Mouse (Mus musculus) urinary bladder, postnatal 4 days (tissue): ENCODE data around the gene Fam229a.
"Not testable (repeated sequence)": the region's sequence is repeated elsewhere in the genome, so short reads cannot be mapped to it uniquely, and the experiment has no call there.

Experiments
- DNase-seq, 2 experiments: peaks; one replicate each; pipeline ENCODE4 v3.0.0; 2021 to 2022; ENCODE audit warnings: low spot score in 2 of 2

Fam229a gene

GRCm38 (mm10) chr4:129490972-129491880 is at the start of gene Fam229a, which contains the start of gene Tssk3:
Gene Fam229a, plus strand, starts transcription at chr4:129491190.
Gene Tssk3, minus strand, starts transcription at chr4:129491022.
- DNase-seq: peak in 1 of 2 experiments; percentile 50

DNA sequence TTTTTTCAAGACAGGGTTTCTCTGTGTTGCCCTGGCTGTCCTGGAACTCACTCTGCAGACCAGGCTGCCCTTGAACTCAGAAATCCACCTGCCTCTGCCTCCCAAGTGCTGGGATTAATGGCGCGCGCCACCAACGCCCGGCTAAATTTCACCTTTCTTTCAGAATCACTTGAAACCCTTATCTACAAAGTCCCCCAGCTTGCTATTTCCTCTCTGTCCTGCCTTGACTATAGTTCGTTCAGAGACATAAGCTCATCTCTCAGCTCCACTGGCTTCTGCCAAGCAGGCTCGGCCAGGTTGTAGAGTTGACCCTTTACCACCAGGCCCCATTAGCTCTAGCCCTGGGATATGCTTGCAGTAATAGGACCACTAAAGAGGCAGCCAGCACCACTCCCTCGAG is 43.6 kb upstream of the Fam229a start:
- no peak for DNase-seq

GRCm38 (mm10) chr4:129447778-129448563 is 43.0 kb upstream of the Fam229a start:
- DNase-seq: no peak

DNA sequence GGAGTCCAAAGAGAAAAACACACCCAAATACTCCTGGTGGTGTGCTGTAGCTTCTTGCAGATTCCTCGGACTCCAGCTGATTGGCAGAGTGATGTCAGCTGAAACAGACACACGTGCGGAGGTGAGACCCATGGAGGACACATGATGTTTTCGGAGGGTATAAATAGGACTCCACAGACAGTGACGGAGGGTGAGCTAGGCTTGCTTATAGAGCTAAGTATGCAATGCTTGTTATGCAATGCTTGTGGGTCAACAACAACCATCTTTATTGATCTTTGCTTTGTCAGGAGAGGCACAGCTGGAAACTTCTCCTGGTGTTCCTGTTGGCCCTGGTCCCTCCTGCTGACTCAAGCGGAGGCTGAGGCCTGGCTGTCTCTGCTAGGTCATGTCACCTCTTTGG is 42.3 kb upstream of the Fam229a start:
- no peak for DNase-seq

DNA sequence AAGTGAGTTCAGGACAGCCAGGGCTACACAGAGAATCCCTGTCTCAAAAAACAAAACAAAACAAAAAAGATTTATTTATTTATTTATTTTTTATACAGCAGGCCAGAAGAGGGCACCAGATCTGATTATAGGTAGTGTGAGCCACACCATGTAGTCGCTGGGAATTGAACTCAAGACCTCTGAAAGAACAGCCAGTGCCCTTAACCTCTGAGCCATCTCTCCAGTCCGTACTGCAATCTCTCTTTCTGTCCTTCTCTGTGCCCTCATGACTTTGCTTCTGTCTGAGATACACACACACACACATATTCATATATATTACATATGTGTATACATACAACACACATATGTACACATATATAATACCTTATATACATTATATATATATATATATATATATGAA is 40.1 kb upstream of the Fam229a start:
- no peak for DNase-seq

- no peak for DNase-seq
Observed at GRCm38 (mm10) chr4:129451471-129452169, 39.4 kb upstream of the Fam229a start.

- DNase-seq: peak; percentile 51 to 62
Observed at GRCm38 (mm10) chr4:129455265-129455664, 35.7 kb upstream of the Fam229a start.

GRCm38 (mm10) chr4:129456126-129456525 is 34.9 kb upstream of the Fam229a start:
- no peak for DNase-seq

GRCm38 (mm10) chr4:129457311-129457710 is 33.7 kb upstream of the Fam229a start:
- not testable (repeated sequence) for DNase-seq

DNA sequence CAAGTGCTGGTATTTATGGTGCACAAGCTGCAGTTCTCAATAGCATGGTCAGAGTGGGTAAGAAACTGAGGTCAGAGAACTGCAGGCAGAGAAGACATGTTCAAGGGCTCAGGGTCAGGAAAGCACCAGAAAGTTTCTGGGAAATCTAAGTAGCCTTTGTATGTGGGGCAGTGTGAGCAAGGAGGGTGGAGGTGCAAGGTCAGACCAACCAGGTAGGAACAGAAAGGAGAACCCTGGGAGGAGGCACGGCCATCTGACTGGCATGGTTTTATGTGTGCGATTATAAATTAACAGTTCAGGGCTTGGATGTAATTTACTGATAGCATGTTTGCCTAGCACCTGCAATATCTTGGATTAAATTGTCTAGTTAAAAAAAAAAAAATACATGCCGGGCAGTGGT is 31.3 kb upstream of the Fam229a start:
- DNase-seq: no peak

GRCm38 (mm10) chr4:129460827-129461182 is 30.2 kb upstream of the Fam229a start:
- DNase-seq: no peak

DNA sequence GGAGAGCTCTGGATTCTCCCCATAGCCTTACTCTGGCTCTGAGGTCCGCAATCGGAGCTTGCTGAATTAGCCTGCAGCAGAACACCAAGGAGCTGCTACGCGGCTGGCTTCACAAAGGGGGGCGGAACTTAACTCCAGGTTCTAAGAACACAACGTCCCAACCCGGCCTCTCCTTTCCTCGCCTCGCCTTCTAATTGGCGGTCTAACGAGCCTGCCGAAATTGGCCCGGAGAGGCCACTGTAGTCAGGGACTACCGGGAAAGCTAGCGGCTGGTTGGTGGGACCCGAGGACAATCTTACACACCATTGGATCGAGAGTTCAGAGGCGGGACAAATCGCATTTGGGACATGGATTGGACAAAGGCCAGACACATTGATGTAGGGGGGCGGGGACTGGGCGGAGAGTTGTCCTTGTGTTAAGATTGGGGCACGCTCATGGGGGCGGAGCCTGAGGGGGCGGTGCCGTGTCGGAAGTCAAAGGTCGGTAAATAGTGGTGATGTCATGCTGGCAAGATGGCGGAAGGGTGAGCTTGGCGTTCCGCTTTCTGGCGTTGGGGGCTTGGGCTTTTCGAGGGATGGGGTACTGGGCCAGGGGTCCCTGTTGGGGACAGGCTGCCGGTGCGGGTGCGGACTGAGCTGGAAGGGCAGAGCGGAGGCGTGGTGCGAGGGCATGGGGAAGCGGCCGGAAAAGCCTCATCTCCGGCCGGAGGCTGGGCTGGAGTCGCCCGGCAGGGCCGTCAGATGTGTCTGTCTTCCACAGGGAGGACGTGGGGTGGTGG is 29.6 kb upstream of the Fam229a start, which contains the start of gene Bsdc1:
Gene Bsdc1, plus strand, starts transcription at position 399 of the 778 bp plus-strand sequence.
- DNase-seq: peak; percentile 99

DNA sequence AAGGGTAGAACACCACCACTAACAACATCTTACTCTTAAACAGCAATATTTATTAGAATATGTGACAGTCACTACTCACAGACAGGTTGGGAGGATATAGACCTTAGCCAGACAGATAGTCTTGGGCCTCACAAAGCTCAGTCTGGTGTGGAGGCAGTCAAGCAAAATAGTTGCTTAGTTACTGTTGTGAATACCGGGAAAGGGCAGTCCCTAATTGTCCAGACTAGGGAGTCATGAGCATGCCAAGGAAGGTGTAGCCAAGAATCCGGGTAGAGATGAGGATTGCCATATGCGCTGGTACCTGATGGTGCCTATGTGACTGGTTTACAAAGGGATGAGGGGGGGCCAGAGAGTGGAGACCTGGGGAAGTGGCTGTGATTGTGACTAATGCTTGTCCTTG is 28.9 kb upstream of the Fam229a start:
- no peak for DNase-seq

GRCm38 (mm10) chr4:129463097-129464059 is 27.6 kb upstream of the Fam229a start:
- no peak for DNase-seq

- DNase-seq: no peak
Observed at GRCm38 (mm10) chr4:129464286-129464815, 26.6 kb upstream of the Fam229a start.

GRCm38 (mm10) chr4:129476047-129476446 is 14.9 kb upstream of the Fam229a start:
- no peak for DNase-seq

DNA sequence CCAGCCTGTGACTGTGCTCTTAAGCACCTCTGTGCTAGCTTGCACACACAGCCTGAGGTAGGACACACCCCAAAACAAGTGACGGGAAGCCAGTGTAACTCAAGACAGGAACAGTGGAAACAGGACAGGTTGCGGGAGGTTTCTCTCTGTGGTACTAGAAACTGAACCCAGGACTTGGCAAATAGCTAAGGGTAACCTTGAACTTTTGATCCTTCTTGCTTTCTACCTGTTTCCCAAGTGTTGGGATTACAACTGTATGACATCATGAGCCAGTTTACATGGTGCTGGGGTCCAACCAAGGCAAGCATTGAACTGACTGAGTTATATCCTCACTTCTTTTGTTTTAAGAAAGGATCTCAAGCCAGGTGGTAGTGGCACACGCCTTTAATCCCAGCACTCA is 11.1 kb upstream of the Fam229a start:
- DNase-seq: no peak

DNA sequence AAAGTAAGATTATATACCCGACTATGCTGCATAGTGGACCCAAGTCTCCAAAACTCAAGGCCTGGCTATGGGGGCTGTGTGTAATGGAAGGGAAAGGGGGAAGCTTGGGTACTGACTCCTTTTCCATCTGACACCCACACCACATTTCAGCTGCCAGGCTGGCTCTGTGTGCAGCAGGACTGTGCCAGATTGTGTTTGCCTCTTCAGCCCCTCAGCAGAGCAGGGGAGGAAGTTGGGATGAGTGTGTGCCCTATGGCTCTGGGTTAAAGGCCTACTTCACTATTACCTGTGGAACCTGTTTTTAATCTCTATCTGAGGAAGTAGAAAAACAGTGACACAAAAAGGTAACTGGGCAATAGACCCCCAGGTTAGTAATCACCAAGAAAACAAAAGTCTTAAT is 9.9 kb upstream of the Fam229a start:
- DNase-seq: no peak

DNA sequence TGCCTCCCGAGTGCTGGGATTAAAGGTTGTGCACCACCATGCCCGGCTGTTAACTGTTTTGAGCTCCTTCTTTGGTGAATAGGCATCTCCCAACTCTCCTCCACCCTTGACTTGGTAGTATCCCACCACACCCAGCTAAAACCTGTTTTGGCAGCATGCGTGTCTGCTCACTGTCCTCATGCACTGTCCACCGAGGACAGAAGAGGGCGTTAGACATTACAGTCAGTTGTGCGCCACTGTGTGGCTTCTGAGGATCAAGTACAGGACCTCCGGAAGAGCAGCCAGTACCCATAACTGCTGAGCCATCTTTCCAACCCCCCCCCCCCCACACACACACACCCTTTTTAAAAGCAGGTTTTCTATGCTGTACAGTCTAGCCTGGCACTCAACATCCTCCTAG is 3.7 kb downstream of the Fam229a start:
- DNase-seq: no peak
